Mouse (Mus musculus): ENCODE measurements at regions not wholly inside any gene's neighbourhood (a gene's known extent, or its start where the extent isn't known, plus 50 kb on each side); places are given as distances from the start of the nearest gene placed in this dataset.

- DNase-seq (ENCODE audit: low read depth, low spot score) = no peak
Measured at GRCm38 (mm10) chr4:55757148-55757927, 225.1 kb upstream of the Klf4 start.

- DNase-seq (ENCODE audit: low read depth, low spot score) = no peak
Measured at GRCm38 (mm10) chr4:55749949-55750600, 217.8 kb upstream of the Klf4 start.

- no peak for DNase-seq (ENCODE audit: low read depth, low spot score)
Measured at GRCm38 (mm10) chr4:55741355-55741754, 209.1 kb upstream of the Klf4 start.

- no peak for DNase-seq (ENCODE audit: low read depth, low spot score)
Measured at GRCm38 (mm10) chr4:55740062-55740461, 207.8 kb upstream of the Klf4 start.

- no peak for DNase-seq (ENCODE audit: low read depth, low spot score)
Measured at GRCm38 (mm10) chr4:55738714-55739113, 206.4 kb upstream of the Klf4 start.

GRCm38 (mm10) chr4:55735453-55735852 is 203.2 kb upstream of the Klf4 start:
- DNase-seq (ENCODE audit: low read depth, low spot score) = no peak

GRCm38 (mm10) chr4:55734331-55734730 is 202.1 kb upstream of the Klf4 start:
- no peak for DNase-seq (ENCODE audit: low read depth, low spot score)

- DNase-seq (ENCODE audit: low read depth, low spot score) = no peak
Measured at GRCm38 (mm10) chr4:55733223-55733622, 201.0 kb upstream of the Klf4 start.

GRCm38 (mm10) chr4:55732006-55732405 is 199.7 kb upstream of the Klf4 start:
- DNase-seq (ENCODE audit: low read depth, low spot score) = no peak

- DNase-seq (ENCODE audit: low read depth, low spot score) = no peak
Measured at GRCm38 (mm10) chr4:55730266-55730665, 198.0 kb upstream of the Klf4 start.

- no peak for DNase-seq (ENCODE audit: low read depth, low spot score)
Measured at GRCm38 (mm10) chr4:55727178-55727577, 194.9 kb upstream of the Klf4 start.

GRCm38 (mm10) chr4:55726081-55726480 is 193.8 kb upstream of the Klf4 start:
- no peak for DNase-seq (ENCODE audit: low read depth, low spot score)

- DNase-seq (ENCODE audit: low read depth, low spot score) = no peak
Measured at GRCm38 (mm10) chr4:55724286-55724685, 192.0 kb upstream of the Klf4 start.

GRCm38 (mm10) chr4:55723124-55723523 is 190.9 kb upstream of the Klf4 start:
- peak; percentile 39 for DNase-seq (ENCODE audit: low read depth, low spot score)

- no peak for DNase-seq (ENCODE audit: low read depth, low spot score)
Measured at GRCm38 (mm10) chr4:55722388-55722787, 190.1 kb upstream of the Klf4 start.

- DNase-seq (ENCODE audit: low read depth, low spot score) = no peak
Measured at GRCm38 (mm10) chr4:55721834-55722233, 189.6 kb upstream of the Klf4 start.

GRCm38 (mm10) chr4:55718438-55718837 is 186.2 kb upstream of the Klf4 start:
- no peak for DNase-seq (ENCODE audit: low read depth, low spot score)

GRCm38 (mm10) chr4:55716161-55716651 is 183.9 kb upstream of the Klf4 start:
- no peak for DNase-seq (ENCODE audit: low read depth, low spot score)

GRCm38 (mm10) chr4:55711500-55712341 is 179.5 kb upstream of the Klf4 start:
- DNase-seq (ENCODE audit: low read depth, low spot score) = no peak

GRCm38 (mm10) chr4:55710476-55710875 is 178.2 kb upstream of the Klf4 start:
- DNase-seq (ENCODE audit: low read depth, low spot score) = no peak

- DNase-seq (ENCODE audit: low read depth, low spot score) = no peak
Measured at GRCm38 (mm10) chr4:55708808-55709207, 176.5 kb upstream of the Klf4 start.

GRCm38 (mm10) chr4:55707916-55708315 is 175.7 kb upstream of the Klf4 start:
- DNase-seq (ENCODE audit: low read depth, low spot score) = no peak
